Mouse (Mus musculus) limb, embryonic 14.5 days (tissue): ENCODE measurements at regions not wholly inside any gene's neighbourhood (a gene's known extent, or its start where the extent isn't known, plus 50 kb on each side); places are given as distances from the start of the nearest gene placed in this dataset.
"Not testable (repeated sequence)": the region's sequence is repeated elsewhere in the genome, so short reads cannot be mapped to it uniquely, and the experiment has no call there.

Experiments used
- ATAC-seq: fragments of 200-750 bp; cut with Nextera tagmentation; 2 replicates; pipeline ENCODE4 v1.8.0; 2017; ENCODE audit warnings: low read depth, moderate number of reproducible peaks, moderate TSS enrichment; ENCODE audit not compliant: low FRiP score
- DNase-seq: peaks from one replicate; pipeline ENCODE4 v3.0.0-alpha.2; 2015; ENCODE audit warnings: low spot score
- H3K27ac ChIP-seq: fragments of 300-500 bp; sonication (generic); replicated peaks from 2 replicates; pipeline ENCODE4 v1.5.1; 2014; ENCODE audit warnings: low read depth, mild to moderate bottlenecking, low read length, moderate library complexity, mixed read lengths
- H3K27me3 ChIP-seq: fragments of 300-500 bp; sonication (generic); 2 replicates; pipeline ENCODE4 v1.6.1; 2014; ENCODE audit warnings: low read length, mixed read lengths; ENCODE audit not compliant: control insufficient read depth, insufficient read depth
- H3K36me3 ChIP-seq: fragments of 300-500 bp; sonication (generic); 2 replicates; pipeline ENCODE4 v1.6.1; 2014; ENCODE audit warnings: mild to moderate bottlenecking, low read length, moderate library complexity, mixed read lengths; ENCODE audit not compliant: control insufficient read depth, insufficient read depth
- H3K4me1 ChIP-seq: fragments of 300-500 bp; sonication (generic); 2 replicates; pipeline ENCODE4 v1.6.1; 2014; ENCODE audit warnings: antibody characterized with exemption, low read length, mixed read lengths; ENCODE audit not compliant: control insufficient read depth, insufficient read depth
- H3K4me2 ChIP-seq: fragments of 300-500 bp; sonication (generic); replicated peaks from 2 replicates; pipeline ENCODE4 v1.6.1; 2014; ENCODE audit warnings: low read depth, mild to moderate bottlenecking, low read length, moderate library complexity; ENCODE audit not compliant: severe bottlenecking
- H3K4me3 ChIP-seq: fragments of 300-500 bp; sonication (generic); replicated peaks from 2 replicates; pipeline ENCODE4 v1.5.1; 2014; ENCODE audit warnings: low read length
- H3K9ac ChIP-seq: fragments of 300-500 bp; sonication (generic); 2 replicates; pipeline ENCODE4 v1.6.1; 2014; ENCODE audit warnings: mild to moderate bottlenecking, low read depth, low read length, moderate library complexity; ENCODE audit not compliant: severe bottlenecking
- H3K9me3 ChIP-seq: fragments of 300-500 bp; sonication (generic); 2 replicates; pipeline ENCODE4 v1.6.1; 2016; ENCODE audit warnings: low read length; ENCODE audit not compliant: control insufficient read depth
- POLR2A ChIP-seq: fragments of 200-500 bp; IDR thresholded peaks from 2 replicates; pipeline ENCODE4 v1.8.0; 2012; ENCODE audit warnings: inconsistent platforms, mild to moderate bottlenecking, moderate library complexity, borderline replicate concordance; ENCODE audit not compliant: insufficient read depth, insufficient read length; ENCODE audit errors: extremely low read depth
- WGBS: fragments of 180-500 bp; shearing (Covaris S2); extraction: QIAGEN DNeasy Blood & Tissue Kit; methylation state at CpG from one replicate; pipeline ENCODE4 v1.1.7; 2014; 5-methylcytosine and 5-hydroxymethylcytosine counted together

GRCm38 (mm10) chr17:61301984-61302383 lies 1579.1 kb downstream of the Efna5 start:
- DNase-seq, result peak; percentile 65

GRCm38 (mm10) chr17:61301171-61301570 lies 1579.9 kb downstream of the Efna5 start:
- no peaks in the 10 kb centered on the region for H3K27me3 ChIP-seq
- DNase-seq (no peak), ATAC-seq (no peak)
- H3K27ac ChIP-seq, result no peak overlapping the region
- no peaks in the 10 kb centered on the region for H3K36me3 ChIP-seq
- no peaks in the 10 kb centered on the region for H3K9me3 ChIP-seq
- no peak for TF ChIP-seq POLR2A
- H3K4me2 ChIP-seq, result no peak overlapping the region
- H3K4me3 ChIP-seq, result no peak overlapping the region
- no peak overlapping the region for H3K9ac ChIP-seq
- no peaks in the 10 kb centered on the region for H3K4me1 ChIP-seq

More at GRCm38 (mm10) chr17:61301984-61302383, 1579.1 kb downstream of the Efna5 start:
- Histone ChIP-seq H3K9ac (no peak overlapping the region), H3K4me3 (no peak overlapping the region), H3K9me3 (no peaks in the 10 kb centered on the region), H3K27me3 (no peaks in the 10 kb centered on the region), H3K36me3 (no peaks in the 10 kb centered on the region), H3K27ac (no peak overlapping the region), H3K4me2 (no peak overlapping the region), H3K4me1 (no peaks in the 10 kb centered on the region)
- TF ChIP-seq POLR2A, result no peak
- no peak for ATAC-seq
- WGBS, result 4% methylated on average over 1 of the region's 1 CpGs

GRCm38 (mm10) chr17:61291129-61291528 lies 1590.0 kb downstream of the Efna5 start:
- DNase-seq (no peak), ATAC-seq (no peak)
- no peak for TF ChIP-seq POLR2A
- H3K4me1 ChIP-seq, result no peaks in the 10 kb centered on the region
- H3K27me3 ChIP-seq, result no peaks in the 10 kb centered on the region
- H3K9me3 ChIP-seq, result no peaks in the 10 kb centered on the region
- H3K36me3 ChIP-seq, result no peaks in the 10 kb centered on the region
- no peak overlapping the region for H3K4me3 ChIP-seq
- WGBS, result 66% methylated on average over 3 of the region's 3 CpGs
- no peak overlapping the region for H3K9ac ChIP-seq
- H3K27ac ChIP-seq, result no peak overlapping the region
- no peak overlapping the region for H3K4me2 ChIP-seq

- Histone ChIP-seq H3K9me3 (no peaks in the 10 kb centered on the region), H3K27ac (no peak overlapping the region), H3K4me2 (no peak overlapping the region), H3K4me3 (no peak overlapping the region), H3K36me3 (no peaks in the 10 kb centered on the region), H3K27me3 (no peaks in the 10 kb centered on the region), H3K9ac (no peak overlapping the region), H3K4me1 (no peaks in the 10 kb centered on the region)
- ATAC-seq (no peak), DNase-seq (no peak)
- TF ChIP-seq POLR2A, result no peak
- 61% methylated on average over 2 of the region's 2 CpGs for WGBS
Observed at GRCm38 (mm10) chr17:61288590-61288989, 1592.5 kb downstream of the Efna5 start.

- ATAC-seq (no peak), DNase-seq (no peak)
Observed at GRCm38 (mm10) chr17:61273631-61274030, 1607.5 kb downstream of the Efna5 start.

GRCm38 (mm10) chr17:61256526-61256925 lies 1624.6 kb downstream of the Efna5 start:
- H3K36me3 ChIP-seq, ATAC-seq, H3K4me1 ChIP-seq, H3K27me3 ChIP-seq, H3K27ac ChIP-seq, DNase-seq, H3K4me2 ChIP-seq, H3K9me3 ChIP-seq, H3K9ac ChIP-seq, H3K4me3 ChIP-seq: not testable (repeated sequence)
- WGBS, result 68% methylated on average over 1 of the region's 1 CpGs

More at GRCm38 (mm10) chr17:61273631-61274030, 1607.5 kb downstream of the Efna5 start:
- Histone ChIP-seq H3K9ac (no peak overlapping the region), H3K9me3 (no peaks in the 10 kb centered on the region), H3K36me3 (no peaks in the 10 kb centered on the region), H3K4me3 (no peak overlapping the region), H3K27ac (no peak overlapping the region), H3K4me1 (no peaks in the 10 kb centered on the region), H3K27me3 (no peaks in the 10 kb centered on the region), H3K4me2 (no peak overlapping the region)
- TF ChIP-seq POLR2A, result no peak
